Mouse (Mus musculus) myocyte (in vitro differentiated cells): Measurements from ENCODE around the gene Nfia. TPM values are rescaled to one million over a fixed set of nuclear protein-coding genes. Genes with fewer than 3 reads are reported as not detected.

Experiments
- H3K27me3 ChIP-seq: one replicate; pipeline ENCODE4 v1.6.1; 2011; ENCODE audit not compliant: control insufficient read depth, insufficient read depth, insufficient read length
- H3K36me3 ChIP-seq: one replicate; pipeline ENCODE4 v1.6.1; 2011; ENCODE audit not compliant: control insufficient read depth, insufficient read depth
- H3K4me2 ChIP-seq: one replicate; pipeline ENCODE4 v1.6.1; 2011; ENCODE audit warnings: low read depth, control low read depth
- H3K4me3 ChIP-seq: one replicate; pipeline ENCODE4 v1.5.1; 2011; ENCODE audit warnings: mild to moderate bottlenecking, control low read depth, moderate library complexity
- H3K79me2 ChIP-seq: one replicate; pipeline ENCODE4 v1.6.1; 2011; ENCODE audit not compliant: control insufficient read depth, insufficient read depth
- H3ac ChIP-seq: one replicate; pipeline ENCODE4 v1.6.1; 2011; ENCODE audit not compliant: control insufficient read depth, insufficient read length
- CEBPB ChIP-seq: IDR thresholded peaks from 2 replicates; pipeline ENCODE4 v1.6.1; 2011; ENCODE audit warnings: mild to moderate bottlenecking, moderate library complexity; ENCODE audit not compliant: poor library complexity, insufficient read depth, severe bottlenecking
- E2F4 ChIP-seq: IDR thresholded peaks from one replicate; pipeline ENCODE4 v1.6.1; 2011; ENCODE audit warnings: mild to moderate bottlenecking, control low read depth, moderate library complexity; ENCODE audit not compliant: insufficient read depth
- MAX ChIP-seq: IDR thresholded peaks from one replicate; pipeline ENCODE4 v1.6.1; 2011; ENCODE audit warnings: low read depth, mild to moderate bottlenecking, control low read depth
- MYOD1 ChIP-seq, 3 experiments: IDR thresholded peaks; one replicate each; pipeline ENCODE4 v1.6.1; 2011; ENCODE audit warnings: control low read depth in 2 of 3, low read depth in 2 of 3, mild to moderate bottlenecking in 2 of 3, moderate library complexity in 1 of 3; ENCODE audit not compliant: insufficient read length in 2 of 3, control insufficient read depth in 1 of 3
- MYOG ChIP-seq, 3 experiments: IDR thresholded peaks; one replicate each; pipeline ENCODE4 v1.6.1; 2011; ENCODE audit warnings: control low read depth in 2 of 3, low read depth in 2 of 3, mild to moderate bottlenecking in 2 of 3; ENCODE audit not compliant: insufficient read length in 2 of 3, control insufficient read depth in 1 of 3, insufficient read depth in 1 of 3
- POLR2A ChIP-seq: IDR thresholded peaks from one replicate; pipeline ENCODE4 v1.6.1; 2011; ENCODE audit warnings: low read depth, mild to moderate bottlenecking, control low read depth, moderate library complexity; ENCODE audit not compliant: insufficient read length
- POLR2AphosphoS2 ChIP-seq: IDR thresholded peaks from one replicate; pipeline ENCODE4 v1.6.1; 2011; ENCODE audit warnings: low read depth, control low read depth; ENCODE audit not compliant: insufficient read length
- REST ChIP-seq: IDR thresholded peaks from one replicate; pipeline ENCODE4 v1.6.1; 2011; ENCODE audit warnings: mild to moderate bottlenecking, control low read depth, moderate library complexity; ENCODE audit not compliant: insufficient read depth, insufficient read length
- SRF ChIP-seq: IDR thresholded peaks from one replicate; pipeline ENCODE4 v1.6.1; 2011; ENCODE audit warnings: low read depth; ENCODE audit not compliant: control insufficient read depth, insufficient read length
- TCF12 ChIP-seq: IDR thresholded peaks from one replicate; pipeline ENCODE4 v1.6.1; 2011; ENCODE audit warnings: mild to moderate bottlenecking, control low read depth; ENCODE audit not compliant: poor library complexity, insufficient read depth, severe bottlenecking
- TCF3 ChIP-seq: IDR thresholded peaks from one replicate; pipeline ENCODE4 v1.6.1; 2011; ENCODE audit warnings: low read depth, control low read depth; ENCODE audit not compliant: insufficient read length
- USF1 ChIP-seq: IDR thresholded peaks from one replicate; pipeline ENCODE4 v1.6.1; 2011; ENCODE audit warnings: low read depth, mild to moderate bottlenecking, control low read depth, moderate library complexity
- polyA plus RNA-seq: library from polyadenylated mRNA; unstranded; fragments of >200 nt; fragmentation: generic; extraction: Trizol; gene quantifications from one replicate; pipeline ENCODE4 v1.2.1, GENCODE M21; 2012; ENCODE audit warnings: missing spikeins

Nfia gene
- polyA plus RNA-seq, 1 experiment, result 0.25 TPM

DNA sequence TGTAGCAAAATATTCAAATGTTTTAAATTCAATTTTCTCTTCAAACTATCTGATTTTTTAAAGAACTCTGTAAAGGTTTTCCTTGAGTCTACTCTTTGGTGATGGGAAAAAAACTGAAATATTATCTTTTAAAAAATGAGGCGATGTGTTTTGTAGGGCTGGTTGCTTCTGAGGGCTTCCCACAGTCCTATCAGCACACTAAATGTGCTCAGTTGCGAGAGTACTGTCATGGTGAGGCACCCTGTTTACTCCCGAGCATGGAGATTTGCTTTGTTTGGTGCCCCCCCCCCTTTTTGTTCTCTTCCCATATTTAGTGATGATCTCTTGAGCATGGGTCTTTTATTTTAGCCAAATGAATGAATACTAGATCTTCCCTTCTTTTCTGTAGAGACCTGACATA is 9.5 kb downstream of the Nfia start:
- Histone ChIP-seq H3K4me2 (no peak overlapping the region), H3K4me3 (no peak overlapping the region), H3K79me2 (no peaks in the 10 kb centered on the region), H3K36me3 (no peaks in the 10 kb centered on the region), H3ac (no peak overlapping the region), H3K27me3 (peaks cover 20% of the 10 kb centered on the region)
- TF ChIP-seq TCF3, result no peak
- no peak for TF ChIP-seq E2F4
- TF ChIP-seq SRF, result no peak
- no peak for TF ChIP-seq MAX
- no peak for TF ChIP-seq TCF12
- TF ChIP-seq MYOD1 (IDR thresholded peaks at IDR 0.05; ENCODE audit: control insufficient read depth in 1 of 3, insufficient read length in 2 of 3, low read depth in 2 of 3), result no peak
- TF ChIP-seq CEBPB, result no peak
- no peak for TF ChIP-seq REST
- TF ChIP-seq POLR2AphosphoS2, result no peak
- TF ChIP-seq POLR2A, result no peak
- TF ChIP-seq USF1, result no peak
- TF ChIP-seq MYOG (IDR thresholded peaks at IDR 0.05; ENCODE audit: control insufficient read depth in 1 of 3, insufficient read depth in 1 of 3, insufficient read length in 2 of 3, low read depth in 2 of 3), result no peak

DNA sequence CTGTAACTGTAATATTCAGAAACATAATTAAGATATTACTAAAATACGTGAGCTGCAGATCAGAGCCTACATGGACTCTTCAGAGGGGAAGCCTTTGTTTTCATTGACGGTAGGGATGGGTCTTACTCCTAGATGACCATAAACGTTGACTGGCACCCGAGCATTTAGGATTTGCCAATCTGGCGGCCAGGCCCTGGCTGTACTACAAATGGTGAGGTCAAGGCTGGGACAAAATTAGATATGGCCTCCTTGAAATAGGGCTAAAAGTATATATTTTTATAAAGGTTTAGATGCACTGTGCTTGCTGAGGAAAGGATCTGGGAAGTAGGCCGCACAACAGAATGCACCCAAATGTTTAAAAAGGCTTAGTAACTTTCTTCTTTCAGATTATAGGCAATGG is 10.0 kb downstream of the Nfia start:
- Histone ChIP-seq H3K79me2 (no peaks in the 10 kb centered on the region), H3ac (no peak overlapping the region), H3K4me3 (no peak overlapping the region), H3K4me2 (no peak overlapping the region), H3K27me3 (peaks cover 15% of the 10 kb centered on the region), H3K36me3 (no peaks in the 10 kb centered on the region)
- TF ChIP-seq MAX, result no peak
- no peak for TF ChIP-seq USF1
- no peak for TF ChIP-seq MYOD1 (IDR thresholded peaks at IDR 0.05; ENCODE audit: control insufficient read depth in 1 of 3, insufficient read length in 2 of 3, low read depth in 2 of 3)
- TF ChIP-seq REST, result no peak
- no peak for TF ChIP-seq TCF12
- no peak for TF ChIP-seq POLR2A
- TF ChIP-seq MYOG (IDR thresholded peaks at IDR 0.05; ENCODE audit: control insufficient read depth in 1 of 3, insufficient read depth in 1 of 3, insufficient read length in 2 of 3, low read depth in 2 of 3), result no peak
- TF ChIP-seq SRF, result no peak
- no peak for TF ChIP-seq CEBPB
- no peak for TF ChIP-seq TCF3
- TF ChIP-seq E2F4, result no peak
- TF ChIP-seq POLR2AphosphoS2, result no peak

DNA sequence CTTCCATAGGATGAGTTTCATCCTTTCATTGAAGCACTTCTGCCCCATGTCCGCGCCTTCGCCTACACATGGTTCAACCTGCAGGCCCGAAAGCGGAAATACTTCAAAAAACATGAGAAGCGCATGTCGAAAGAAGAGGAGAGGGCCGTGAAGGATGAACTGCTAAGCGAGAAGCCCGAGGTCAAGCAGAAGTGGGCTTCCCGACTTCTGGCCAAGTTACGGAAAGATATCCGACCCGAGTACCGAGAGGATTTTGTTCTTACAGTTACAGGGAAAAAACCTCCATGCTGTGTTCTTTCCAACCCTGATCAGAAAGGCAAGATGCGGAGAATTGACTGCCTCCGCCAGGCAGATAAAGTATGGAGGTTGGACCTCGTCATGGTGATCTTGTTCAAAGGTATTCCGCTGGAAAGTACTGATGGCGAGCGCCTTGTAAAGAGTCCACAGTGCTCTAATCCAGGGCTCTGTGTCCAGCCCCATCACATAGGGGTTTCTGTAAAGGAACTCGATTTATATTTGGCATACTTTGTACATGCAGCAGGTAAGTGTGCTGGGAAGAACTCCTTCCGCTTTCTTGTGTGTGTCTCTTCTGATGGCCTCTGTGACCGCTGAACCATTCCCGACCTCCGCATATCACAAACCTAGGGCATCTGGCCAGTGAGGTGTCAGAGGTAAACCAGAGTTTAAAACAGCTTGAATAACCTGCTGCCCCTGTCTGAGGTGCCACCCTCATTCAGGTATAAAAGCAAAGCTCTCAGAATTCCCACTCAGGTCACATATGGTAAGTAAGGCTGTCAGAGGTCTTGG is 10.7 kb downstream of the Nfia start:
- no peak overlapping the region for H3K4me3 ChIP-seq
- no peaks in the 10 kb centered on the region for H3K79me2 ChIP-seq
- TF ChIP-seq TCF12 (no peak), E2F4 (no peak), CEBPB (no peak), POLR2A (no peak), MAX (no peak), SRF (no peak), TCF3 (no peak), MYOD1 (IDR thresholded peaks at IDR 0.05; ENCODE audit: control insufficient read depth in 1 of 3, insufficient read length in 2 of 3, low read depth in 2 of 3) (no peak), MYOG (IDR thresholded peaks at IDR 0.05; ENCODE audit: control insufficient read depth in 1 of 3, insufficient read depth in 1 of 3, insufficient read length in 2 of 3, low read depth in 2 of 3) (no peak), POLR2AphosphoS2 (no peak), USF1 (no peak), REST (no peak)

DNA sequence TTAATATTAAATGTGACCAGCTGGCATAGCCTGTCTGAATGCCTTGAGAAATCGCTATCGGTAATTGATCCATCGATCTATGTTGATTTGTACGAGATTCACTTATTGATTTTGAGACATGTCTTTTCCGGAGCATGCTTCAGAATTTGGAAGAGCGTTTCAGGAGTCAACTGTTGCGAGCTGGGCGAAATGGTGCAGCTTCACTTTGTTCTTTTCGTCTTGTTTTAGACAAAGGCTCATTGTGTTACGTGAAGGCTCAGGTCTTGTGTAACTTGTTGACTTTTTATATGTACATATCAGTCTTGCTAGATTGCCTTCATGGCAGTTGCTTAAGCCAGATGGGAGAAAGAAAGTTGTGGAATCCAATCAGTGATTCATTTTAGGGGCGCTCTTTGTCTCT is 11.7 kb downstream of the Nfia start:
- Histone ChIP-seq H3K36me3 (no peaks in the 10 kb centered on the region), H3K27me3 (no peaks in the 10 kb centered on the region), H3K4me2 (no peak overlapping the region), H3K79me2 (no peaks in the 10 kb centered on the region), H3ac (no peak overlapping the region), H3K4me3 (no peak overlapping the region)
- TF ChIP-seq MYOD1 (IDR thresholded peaks at IDR 0.05; ENCODE audit: control insufficient read depth in 1 of 3, insufficient read length in 2 of 3, low read depth in 2 of 3), result no peak
- no peak for TF ChIP-seq POLR2AphosphoS2
- no peak for TF ChIP-seq MYOG (IDR thresholded peaks at IDR 0.05; ENCODE audit: control insufficient read depth in 1 of 3, insufficient read depth in 1 of 3, insufficient read length in 2 of 3, low read depth in 2 of 3)

More for the DNA sequence above, 10.7 kb downstream of the Nfia start:
- Histone ChIP-seq H3K4me2 (no peak overlapping the region), H3K27me3 (peaks cover 8% of the 10 kb centered on the region), H3K36me3 (no peaks in the 10 kb centered on the region), H3ac (no peak overlapping the region)
